Mouse (Mus musculus) small intestine, adult 2 months (tissue): Measurements from ENCODE around the gene Rxra.

ENCODE experiments used
- CTCF ChIP-seq: fragments of 200-500 bp; IDR thresholded peaks from 2 replicates; pipeline ENCODE4 v1.5.1; 2012; ENCODE audit warnings: low read depth, mild to moderate bottlenecking, control low read depth, inconsistent platforms, low read length, moderate library complexity, mixed read lengths; ENCODE audit not compliant: insufficient replicate concordance, insufficient read length; ENCODE audit errors: extremely low read depth
- POLR2A ChIP-seq: fragments of 200-500 bp; IDR thresholded peaks from 2 replicates; pipeline ENCODE4 v1.6.1; 2012; ENCODE audit warnings: low read depth, mild to moderate bottlenecking, control low read depth, inconsistent platforms, low read length, moderate library complexity

DNA sequence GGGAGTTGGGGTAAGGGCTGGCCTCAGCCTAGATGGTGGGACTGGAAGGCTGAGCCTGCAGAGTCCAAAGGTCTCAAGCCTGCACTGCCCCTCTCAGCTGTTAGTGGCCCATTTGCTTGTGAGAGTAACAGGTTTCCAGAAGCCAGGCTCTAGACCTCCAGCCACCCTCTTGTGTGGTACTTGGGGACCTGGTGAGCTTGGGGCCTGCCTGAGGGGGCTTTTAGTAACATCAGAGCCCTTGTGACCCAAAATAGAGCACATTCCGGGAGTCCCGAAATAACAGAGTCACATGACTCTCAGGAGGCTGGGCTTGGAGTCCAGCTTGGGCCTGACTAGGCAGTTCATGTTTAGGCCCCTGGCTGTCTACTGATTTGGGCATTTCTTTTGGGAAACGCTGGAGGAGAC lies 3.4 kb downstream of the Rxra start:
- no peak for TF ChIP-seq POLR2A
- no peak for TF ChIP-seq CTCF
